Mouse (Mus musculus): ENCODE measurements at regions not wholly inside any gene's neighbourhood (a gene's known extent, or its start where the extent isn't known, plus 50 kb on each side); places are given as distances from the start of the nearest gene placed in this dataset.

- no peak for DNase-seq (ENCODE audit: low spot score)
These were observed 777.8 kb downstream of the Kcnj2 start for GRCm38 (mm10) chr11:111843728-111844258.

GRCm38 (mm10) chr11:111844382-111845027, 778.5 kb downstream of the Kcnj2 start:
- no peak for DNase-seq (ENCODE audit: low spot score)

DNA sequence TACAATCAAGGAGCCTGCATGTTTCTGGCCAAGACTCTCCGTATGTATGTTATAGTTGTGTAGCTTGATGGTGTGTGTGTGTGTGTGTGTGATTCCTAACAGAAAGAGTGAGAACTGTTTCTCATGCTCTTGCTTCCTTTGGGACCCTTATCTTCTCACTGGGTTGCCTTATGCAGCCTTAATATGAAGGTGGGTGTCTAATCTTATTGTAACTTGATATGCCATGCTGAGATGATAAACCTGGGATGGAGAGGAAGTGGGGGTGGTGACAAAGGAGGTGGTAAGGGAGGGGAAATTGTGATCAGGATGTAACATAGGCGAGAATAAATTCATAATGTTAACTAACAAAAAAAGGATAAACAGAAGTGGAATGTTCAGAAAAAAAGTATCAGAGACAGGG, 791.3 kb downstream of the Kcnj2 start:
- DNase-seq (ENCODE audit: low spot score): no peak

- DNase-seq (ENCODE audit: low spot score): no peak
These were observed 792.1 kb downstream of the Kcnj2 start for GRCm38 (mm10) chr11:111858111-111858510.

DNA sequence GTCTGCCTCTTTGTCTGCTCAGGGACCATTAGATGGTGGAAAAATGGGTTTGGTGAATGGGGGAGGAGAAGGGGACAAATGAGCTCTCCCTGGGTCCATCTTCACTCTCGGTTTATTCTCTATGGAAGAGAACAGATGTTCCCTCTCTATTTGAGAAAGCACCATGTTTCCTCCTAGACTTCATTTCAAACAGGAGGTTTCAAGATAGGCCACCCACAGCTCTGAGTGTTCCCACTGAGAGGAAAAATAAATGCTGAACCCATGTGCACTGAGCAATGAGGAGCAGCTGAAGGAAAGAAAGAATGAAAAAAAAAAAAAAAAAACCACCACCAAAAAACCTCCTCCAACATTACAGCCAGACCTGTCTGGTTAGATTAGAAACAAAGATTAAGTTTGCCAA, 799.2 kb downstream of the Kcnj2 start:
- DNase-seq (ENCODE audit: low spot score): no peak

DNA sequence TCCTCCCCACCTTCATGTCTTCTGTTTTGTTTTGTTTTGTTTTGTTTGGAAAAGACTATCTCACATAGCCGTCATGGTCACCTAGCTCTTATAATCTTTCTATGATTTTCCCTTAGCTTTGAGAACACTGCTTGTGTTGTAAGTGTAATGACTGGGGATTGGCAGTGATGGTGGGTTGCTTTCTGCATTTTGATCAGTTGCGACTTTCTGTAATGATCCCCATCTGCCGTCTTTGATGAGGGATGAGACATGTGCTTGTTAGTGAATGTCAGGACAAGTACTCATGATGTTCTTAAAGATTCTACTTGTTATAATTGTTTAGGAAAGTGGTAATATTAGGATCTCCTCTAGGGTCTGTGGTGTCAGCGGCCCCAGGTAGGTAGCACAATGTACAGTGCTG, 809.4 kb downstream of the Kcnj2 start:
- no peak for DNase-seq (ENCODE audit: low spot score)

DNA sequence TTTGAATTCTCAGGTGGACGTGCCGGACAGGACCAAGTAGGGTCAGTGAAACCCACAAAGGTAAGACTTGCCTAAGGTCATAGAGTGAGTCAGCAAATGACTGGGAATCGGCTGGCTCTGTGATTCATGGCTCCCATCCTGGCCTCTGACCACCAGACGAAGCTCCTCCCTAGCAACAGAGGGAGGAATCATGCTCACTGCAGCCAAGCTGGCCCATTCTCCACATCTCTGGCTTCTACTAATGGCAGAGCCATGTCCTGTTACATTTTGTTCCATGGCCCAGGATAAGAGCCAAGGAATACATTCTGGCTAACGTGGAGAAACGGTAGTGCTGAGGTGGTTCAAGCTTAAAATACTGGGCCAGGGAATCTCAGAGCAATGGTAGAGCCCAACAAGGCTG, 814.2 kb downstream of the Kcnj2 start:
- no peak for DNase-seq (ENCODE audit: low spot score)

GRCm38 (mm10) chr11:111890026-111890425, 824.1 kb downstream of the Kcnj2 start:
- no peak for DNase-seq (ENCODE audit: low spot score)

DNA sequence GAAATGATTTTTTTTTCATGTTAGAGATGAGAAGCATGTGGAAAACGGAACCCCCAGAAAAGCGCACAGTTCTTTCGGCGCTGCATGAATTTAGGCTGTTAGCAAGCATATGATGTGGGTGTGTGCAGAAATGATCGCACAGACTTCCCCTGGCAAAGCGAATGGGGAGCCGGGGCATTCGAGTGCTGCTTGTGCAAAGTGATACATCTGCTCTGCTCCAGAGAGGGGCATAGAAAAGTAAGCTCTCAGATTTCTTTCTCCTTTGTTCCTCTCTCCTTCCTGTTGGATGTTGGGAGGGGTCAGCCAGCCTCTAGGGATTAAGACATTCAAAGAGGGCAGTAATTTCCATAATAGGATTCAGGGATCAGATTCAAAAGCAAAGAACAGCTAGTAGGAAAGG, 827.9 kb downstream of the Kcnj2 start:
- no peak for DNase-seq (ENCODE audit: low spot score)

GRCm38 (mm10) chr11:111895221-111896200, 829.5 kb downstream of the Kcnj2 start:
- DNase-seq (ENCODE audit: low spot score): no peak

GRCm38 (mm10) chr11:111897001-111897400, 831.0 kb downstream of the Kcnj2 start:
- no peak for DNase-seq (ENCODE audit: low spot score)

GRCm38 (mm10) chr11:111904086-111904485, 838.1 kb downstream of the Kcnj2 start:
- DNase-seq (ENCODE audit: low spot score): no peak

DNA sequence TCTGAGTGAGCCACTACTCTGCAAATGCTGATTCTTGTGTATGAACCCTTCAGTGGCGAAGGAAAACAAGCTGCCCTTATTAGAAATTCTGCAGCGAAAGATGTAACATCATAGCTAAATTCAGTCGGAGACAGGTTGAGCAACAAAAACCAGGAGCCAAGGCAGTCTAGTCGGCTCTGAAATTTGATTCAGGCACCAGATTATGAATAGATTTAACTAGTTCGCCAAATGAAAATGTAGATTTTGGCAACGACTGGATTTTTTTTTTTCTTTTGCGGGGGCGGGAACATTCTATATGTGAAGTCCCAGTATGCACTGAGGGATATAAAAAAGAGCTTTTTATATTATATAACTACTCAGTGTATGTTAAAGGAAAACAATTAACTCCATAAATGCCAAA, 847.9 kb downstream of the Kcnj2 start:
- DNase-seq (ENCODE audit: low spot score): no peak

DNA sequence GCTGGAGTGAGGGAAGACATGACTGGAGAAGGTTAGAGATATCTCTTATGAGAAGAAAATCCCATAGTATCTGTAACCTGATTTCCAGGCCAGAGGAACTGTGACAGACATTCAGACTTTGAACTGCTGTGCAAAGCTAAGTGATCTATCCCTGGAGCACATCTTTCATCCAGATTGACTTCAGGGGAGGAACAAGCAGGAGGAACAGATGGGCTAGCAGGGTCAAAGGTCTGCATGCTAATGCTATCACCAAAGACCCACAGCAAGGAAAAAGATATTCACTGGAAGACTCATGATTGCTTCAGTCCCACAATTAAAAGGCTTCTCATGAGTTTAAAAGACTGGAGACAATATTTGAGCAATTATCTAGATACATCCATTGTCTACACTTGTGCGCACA, 855.7 kb upstream of the Sox9 start:
- no peak for DNase-seq (ENCODE audit: low spot score)

DNA sequence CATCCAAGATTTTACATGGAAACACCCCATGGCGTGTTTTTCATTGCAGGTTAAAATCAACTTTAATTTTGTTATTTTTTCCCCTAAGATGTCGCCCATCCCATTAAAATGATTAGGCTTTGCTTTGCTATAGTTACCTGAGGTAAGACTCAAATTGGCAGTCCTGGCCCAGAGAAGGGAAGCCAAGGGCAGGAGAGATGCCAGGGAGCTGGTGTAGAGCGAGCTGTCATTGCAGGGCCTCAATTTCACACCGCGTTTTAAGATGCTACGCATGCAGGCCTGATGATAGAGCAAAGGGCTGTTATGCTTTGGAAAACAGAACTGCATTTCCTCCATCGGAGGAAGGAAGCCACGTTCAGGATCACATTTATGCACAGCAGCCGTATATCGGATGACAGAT, 852.7 kb upstream of the Sox9 start:
- no peak for DNase-seq (ENCODE audit: low spot score)

GRCm38 (mm10) chr11:111932052-111932451, 850.0 kb upstream of the Sox9 start:
- DNase-seq (ENCODE audit: low spot score): no peak

DNA sequence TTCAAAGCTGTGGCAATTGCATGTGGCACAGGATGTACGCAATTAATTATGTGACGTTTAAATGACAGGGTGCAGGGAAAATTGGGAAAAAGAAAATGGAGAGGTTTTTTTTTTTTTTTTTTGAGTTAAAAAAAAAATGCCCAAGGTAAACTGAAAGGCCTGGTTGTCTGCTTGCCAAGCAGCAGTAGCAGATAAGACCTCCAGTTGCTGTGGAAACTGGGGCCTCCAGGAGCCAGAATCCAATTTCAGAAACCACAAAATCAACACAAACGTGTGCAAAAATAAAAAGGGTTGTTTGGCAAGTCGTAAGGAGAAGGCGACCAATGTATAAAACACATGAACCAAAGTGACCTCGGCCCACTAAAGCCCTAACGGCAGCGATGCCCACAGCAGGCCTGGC, 837.7 kb upstream of the Sox9 start:
- no peak for DNase-seq (ENCODE audit: low spot score)

- no peak for DNase-seq (ENCODE audit: low spot score)
These were observed 836.2 kb upstream of the Sox9 start for GRCm38 (mm10) chr11:111945806-111946205.

DNA sequence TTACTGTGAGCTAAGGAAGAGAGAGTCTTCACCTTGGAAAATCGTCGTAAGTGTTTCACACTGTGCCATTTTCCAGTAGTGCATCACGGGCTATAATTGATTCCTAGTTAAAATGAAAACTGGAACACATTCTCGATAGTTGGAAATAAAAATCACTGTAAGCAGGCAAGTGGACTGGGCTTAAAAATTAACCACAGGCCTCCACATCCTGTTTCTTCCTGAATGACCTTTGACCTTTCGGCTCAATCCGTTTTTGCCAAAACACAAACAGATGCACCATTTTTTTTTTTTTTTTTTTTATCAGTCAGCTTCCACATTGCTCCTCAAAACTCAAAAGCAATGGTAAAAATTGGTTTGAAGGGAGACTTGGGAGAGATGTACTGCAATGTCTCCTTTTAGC, 834.4 kb upstream of the Sox9 start:
- DNase-seq (ENCODE audit: low spot score): no peak

DNA sequence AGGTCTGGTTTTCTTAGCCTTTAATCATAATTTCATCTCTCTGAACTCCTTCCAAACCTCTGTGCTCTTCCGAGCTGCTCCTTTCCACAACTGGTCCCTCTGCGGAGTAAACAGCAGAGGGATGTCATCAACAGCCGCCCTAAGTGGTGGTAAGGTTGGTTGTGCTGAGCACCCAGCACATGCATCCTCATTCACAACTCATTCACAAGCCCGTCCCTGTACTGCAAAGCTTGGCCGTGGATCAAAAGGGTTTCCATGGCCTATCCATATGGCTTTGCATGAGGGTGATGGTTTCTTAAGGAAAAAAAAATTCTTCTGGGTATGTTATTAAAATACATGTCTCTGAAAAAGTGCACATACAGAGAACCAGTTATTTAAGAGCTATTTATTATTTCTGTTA, 828.6 kb upstream of the Sox9 start:
- DNase-seq (ENCODE audit: low spot score): no peak

GRCm38 (mm10) chr11:111957721-111958287, 824.2 kb upstream of the Sox9 start:
- DNase-seq (ENCODE audit: low spot score): no peak

DNA sequence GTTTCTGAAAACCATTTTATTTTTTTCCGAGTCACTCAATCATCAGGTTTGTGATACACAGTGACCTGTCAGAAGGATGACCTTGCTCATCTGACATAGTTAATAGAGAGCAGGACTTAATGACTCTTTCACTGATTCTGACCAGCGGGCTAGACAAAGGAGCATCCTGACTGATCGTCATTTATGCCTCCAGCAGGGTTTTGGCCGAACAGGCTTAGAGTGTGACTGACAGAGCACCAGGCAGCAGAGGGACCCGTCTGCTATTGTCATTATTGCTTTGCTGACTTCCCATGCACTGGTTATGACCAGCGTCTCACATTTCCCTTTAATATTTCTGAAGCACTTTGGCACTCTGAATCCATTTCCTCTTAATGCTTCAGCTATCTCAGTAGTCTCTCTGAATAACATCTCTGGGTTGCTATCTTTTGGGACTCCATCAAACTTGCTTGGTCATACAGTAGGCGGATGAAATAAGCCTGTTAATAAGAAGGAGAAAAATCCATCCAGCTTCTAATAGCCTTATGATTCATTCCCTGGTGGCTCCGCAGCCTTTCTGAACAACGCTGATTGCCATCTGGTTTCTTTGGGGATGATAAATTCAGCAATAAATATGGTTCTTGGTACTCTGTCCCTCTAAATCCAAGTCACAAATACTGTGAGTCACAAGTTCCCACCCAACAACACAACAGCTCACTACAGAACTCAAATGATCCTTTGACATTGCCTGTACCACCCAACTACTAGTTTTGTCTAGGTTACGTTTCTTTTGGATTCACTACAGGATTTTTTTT, 820.8 kb upstream of the Sox9 start:
- DNase-seq (ENCODE audit: low spot score): no peak

All from urinary bladder, postnatal 25 days (tissue).